Comparison of ENCODE assay signal across 10 mouse cellular contexts in the genomic region with DNA sequence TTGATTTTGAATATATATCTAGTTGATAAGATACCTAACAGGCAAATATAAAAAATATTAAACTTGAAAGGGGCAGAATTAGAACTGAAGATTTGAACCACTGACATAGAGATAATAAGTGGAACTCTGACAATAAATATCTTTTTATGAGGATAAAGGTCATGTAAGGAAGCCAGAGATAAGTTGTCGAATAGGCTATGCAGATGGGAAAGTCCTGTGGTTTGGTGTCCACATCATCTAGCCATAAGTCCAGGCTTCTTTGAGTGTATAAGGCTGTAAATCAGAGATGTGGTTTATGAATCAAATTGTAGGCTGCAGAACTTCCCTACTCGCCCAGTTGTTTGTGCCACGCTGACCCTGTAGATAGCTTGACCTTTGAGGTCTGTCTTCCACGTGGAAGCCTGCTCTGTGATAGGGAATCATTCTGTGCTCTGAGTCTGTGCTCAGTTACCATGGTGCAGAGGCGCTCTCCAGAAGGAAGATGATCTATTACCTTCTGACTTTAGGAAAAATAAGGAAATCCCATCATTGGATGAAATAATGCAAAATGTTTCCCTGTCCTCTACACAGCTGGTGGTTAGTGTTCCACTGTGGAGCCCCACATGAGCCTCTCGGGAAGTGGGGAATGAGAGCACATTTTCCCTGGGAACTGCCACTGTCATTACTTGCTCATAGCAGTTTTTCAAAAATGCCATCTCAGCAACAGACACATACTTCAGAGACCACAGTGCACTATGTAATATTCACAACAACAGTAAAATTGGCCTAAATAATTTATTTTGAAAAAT. TPM values are rescaled to one million over a fixed set of nuclear protein-coding genes. Genes with fewer than 3 reads are reported as not detected.
"Had no signal": no experiment of that assay in that cellular context is flagged by ENCODE, and none has a peak within 500 bp of the region (broad histone marks: within the 10 kb centered on the region; RNA-seq: fewer than 3 reads in every experiment).

No protein-coding gene starts in this region.

- H3K27me3 ChIP-seq: hindbrain, embryonic 15.5 days; midbrain, embryonic 12.5 days had no signal

- H3K4me1 ChIP-seq: hindbrain, embryonic 15.5 days; midbrain, embryonic 12.5 days had no signal

- H3K36me3 ChIP-seq: hindbrain, embryonic 15.5 days; midbrain, embryonic 12.5 days had no signal

- ATAC-seq: midbrain, embryonic 16.5 days had no signal

- H3K9me3 ChIP-seq: hindbrain, embryonic 15.5 days; midbrain, embryonic 12.5 days had no signal

- DNase-seq: lung, adult 18-20 months; right cerebral cortex, adult 18-20 months; right cerebral cortex, postnatal 25 days had no signal

- H3K9ac ChIP-seq: hindbrain, embryonic 15.5 days; liver, embryonic 14.5 days; midbrain, embryonic 12.5 days had no signal

- H3K27ac ChIP-seq: hindbrain, embryonic 15.5 days; liver, embryonic 14.5 days; midbrain, embryonic 12.5 days; stomach, postnatal 0 days had no signal

- H3K4me3 ChIP-seq: hindbrain, embryonic 15.5 days; midbrain, embryonic 12.5 days had no signal

- H3K4me2 ChIP-seq: hindbrain, embryonic 15.5 days; midbrain, embryonic 12.5 days had no signal

RNA-seq across cellular contexts. Expression of a gene that starts 56.3 kb away (rescaled TPM):
- polyA plus RNA-seq: hindbrain, embryonic 15.5 days; liver, adult 2 months; liver, embryonic 14.5 days; lung, embryonic 16.5 days; midbrain, embryonic 12.5 days; midbrain, embryonic 16.5 days; stomach, postnatal 0 days had no signal
